Mouse (Mus musculus): ENCODE data around the gene Olfr522. TPM values are rescaled to one million over a fixed set of nuclear protein-coding genes. Genes with fewer than 3 reads are reported as not detected.

The Olfr522 gene
- polyA plus RNA-seq, 1 experiment: not detected

DNA sequence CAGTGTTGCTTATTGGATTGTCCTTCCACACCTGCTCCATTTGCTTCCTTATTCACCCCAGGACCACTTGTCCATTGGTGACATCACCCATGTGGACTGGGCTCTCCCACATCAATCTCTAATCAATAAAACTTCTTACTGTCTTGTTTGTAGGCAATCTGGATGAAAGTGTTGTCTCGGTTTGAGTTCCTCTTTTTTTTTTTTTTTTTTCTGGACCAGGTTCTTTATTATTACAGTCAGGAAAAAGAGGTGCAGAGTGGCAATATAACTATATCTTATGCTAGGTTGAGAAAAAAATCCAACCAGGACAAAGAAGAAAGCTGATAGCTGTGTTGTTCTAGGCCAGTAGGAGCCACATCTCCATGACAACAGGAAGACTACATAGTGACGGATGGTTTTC is 16.1 kb upstream of the Olfr522 start:
- TF ChIP-seq POLR2A (IDR thresholded peaks at IDR 0.05; ENCODE audit: borderline replicate concordance, control insufficient read depth, low read depth, low read length) (no peak), CTCF (IDR thresholded peaks at IDR 0.05; ENCODE audit: control insufficient read depth, insufficient read depth, low read length) (no peak)
- no peak overlapping the region for H3K4me3 ChIP-seq (replicated peaks; ENCODE audit: control insufficient read depth, low read depth, low read length)
- no peak overlapping the region for H3K27ac ChIP-seq (ENCODE audit: control insufficient read depth, insufficient read depth, low read depth, low read length, poor library complexity)
- 42% methylated on average over 2 of the region's 2 CpGs for WGBS
- no peaks in the 10 kb centered on the region for H3K4me1 ChIP-seq (ENCODE audit: control insufficient read depth, insufficient read depth, low read length)

DNA sequence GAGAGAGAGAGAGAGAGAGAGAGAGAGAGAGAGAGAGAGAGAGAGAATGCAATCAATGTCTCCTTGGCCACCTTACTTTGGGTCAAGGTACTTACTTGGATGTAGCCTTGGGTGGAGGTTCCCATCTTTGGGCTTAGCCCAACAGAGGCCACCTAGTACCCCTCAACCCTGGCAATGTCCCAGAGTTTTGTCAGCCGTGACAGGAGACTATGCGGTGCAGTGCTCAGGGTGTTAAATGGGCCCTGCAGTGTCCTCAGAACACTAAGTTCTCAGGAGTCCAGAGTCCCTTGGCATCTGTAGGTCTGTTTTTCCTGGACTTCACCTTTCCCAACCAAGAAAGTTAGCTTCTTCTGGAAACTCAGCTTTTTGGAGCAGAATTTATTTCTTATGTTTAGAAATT is 14.6 kb upstream of the Olfr522 start:
- WGBS: 78% methylated on average over 2 of the region's 2 CpGs
- H3K4me3 ChIP-seq (replicated peaks; ENCODE audit: control insufficient read depth, low read depth, low read length): no peak overlapping the region
- H3K4me1 ChIP-seq (ENCODE audit: control insufficient read depth, insufficient read depth, low read length): no peaks in the 10 kb centered on the region
- H3K27ac ChIP-seq (ENCODE audit: control insufficient read depth, insufficient read depth, low read depth, low read length, poor library complexity): no peak overlapping the region
- TF ChIP-seq CTCF (IDR thresholded peaks at IDR 0.05; ENCODE audit: control insufficient read depth, insufficient read depth, low read length): no peak
- no peak for TF ChIP-seq POLR2A (IDR thresholded peaks at IDR 0.05; ENCODE audit: borderline replicate concordance, control insufficient read depth, low read depth, low read length)

DNA sequence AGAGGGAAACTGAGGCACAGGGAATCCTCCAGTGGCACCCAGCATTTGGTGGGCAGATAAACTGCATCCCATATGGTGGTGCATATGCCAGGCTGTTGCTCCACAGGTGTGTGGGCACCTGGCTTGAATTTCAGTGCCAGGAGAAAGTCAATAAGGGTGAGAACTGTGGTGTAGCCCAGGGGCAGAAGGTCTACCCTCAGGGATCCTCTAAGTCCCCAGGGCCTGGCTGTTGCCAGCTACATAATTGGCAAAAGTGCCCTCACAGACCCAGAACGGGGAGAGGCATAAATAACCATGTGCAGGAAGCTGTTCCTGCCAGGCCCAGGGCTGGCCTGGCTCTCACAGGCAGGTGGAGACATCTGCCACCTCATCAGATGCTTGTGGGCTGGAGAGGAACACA is 8.4 kb upstream of the Olfr522 start, which contains the start of gene Olfr523:
Gene Olfr523, plus strand, starts transcription at position 282 of the 400 bp plus-strand sequence.
- Histone ChIP-seq H3K4me1 (ENCODE audit: control insufficient read depth, insufficient read depth, low read length) (no peaks in the 10 kb centered on the region), H3K27ac (ENCODE audit: control insufficient read depth, insufficient read depth, low read depth, low read length, poor library complexity) (no peak within 1 kb of the TSS), H3K4me3 (replicated peaks; ENCODE audit: control insufficient read depth, low read depth, low read length) (no peak within 1 kb of the TSS)
- TF ChIP-seq CTCF (IDR thresholded peaks at IDR 0.05; ENCODE audit: control insufficient read depth, insufficient read depth, low read length): no peak
- TF ChIP-seq POLR2A (IDR thresholded peaks at IDR 0.05; ENCODE audit: borderline replicate concordance, control insufficient read depth, low read depth, low read length): no peak
- whole genome bisulfite sequencing: 19% methylated on average over 1 of the region's 1 CpGs

DNA sequence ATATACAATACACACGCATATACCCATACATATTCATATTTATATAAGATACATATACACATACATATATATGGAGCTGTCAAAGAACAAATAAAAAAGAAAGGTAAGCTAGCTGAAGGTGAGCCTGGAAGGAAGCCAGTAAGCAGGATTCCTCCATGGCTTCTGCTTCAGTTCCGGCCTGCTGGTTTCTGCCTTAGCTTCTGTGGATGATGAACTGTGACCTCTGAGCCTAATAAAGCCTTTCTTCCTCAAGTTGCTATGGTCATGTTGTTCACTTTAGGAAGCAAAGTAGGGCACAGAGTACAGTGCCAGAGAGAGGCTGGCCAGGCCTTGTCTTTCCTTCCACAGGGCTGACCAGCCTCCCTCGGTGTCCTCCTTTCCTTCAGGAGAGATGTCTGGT is 6.3 kb upstream of the Olfr522 start:
- WGBS: 85% methylated on average over 3 of the region's 3 CpGs
- Histone ChIP-seq H3K27ac (ENCODE audit: control insufficient read depth, insufficient read depth, low read depth, low read length, poor library complexity) (no peak overlapping the region), H3K4me1 (ENCODE audit: control insufficient read depth, insufficient read depth, low read length) (no peaks in the 10 kb centered on the region), H3K4me3 (replicated peaks; ENCODE audit: control insufficient read depth, low read depth, low read length) (no peak overlapping the region)
- TF ChIP-seq POLR2A (IDR thresholded peaks at IDR 0.05; ENCODE audit: borderline replicate concordance, control insufficient read depth, low read depth, low read length) (no peak), CTCF (IDR thresholded peaks at IDR 0.05; ENCODE audit: control insufficient read depth, insufficient read depth, low read length) (no peak)

DNA sequence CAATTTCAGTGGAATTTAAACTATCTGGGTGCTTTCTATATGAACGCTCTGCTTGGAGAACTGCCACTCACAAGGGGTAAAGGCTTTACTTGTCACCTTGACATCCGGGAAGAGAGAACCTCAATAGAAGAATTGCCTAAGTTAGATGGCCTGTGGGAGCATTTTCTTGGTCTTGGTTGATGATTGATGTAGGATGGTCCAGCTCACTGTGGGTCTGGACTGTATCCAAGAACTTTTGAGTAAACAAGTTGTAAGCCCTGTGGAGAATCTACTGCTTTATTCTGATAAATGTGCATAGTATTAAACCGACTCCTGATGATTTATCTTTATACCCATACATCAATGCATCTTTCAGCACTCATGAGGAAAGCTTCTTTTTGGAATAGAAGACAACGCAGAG is 4.8 kb upstream of the Olfr522 start:
- Histone ChIP-seq H3K4me1 (ENCODE audit: control insufficient read depth, insufficient read depth, low read length) (no peaks in the 10 kb centered on the region), H3K27ac (ENCODE audit: control insufficient read depth, insufficient read depth, low read depth, low read length, poor library complexity) (no peak overlapping the region), H3K4me3 (replicated peaks; ENCODE audit: control insufficient read depth, low read depth, low read length) (no peak overlapping the region)
- WGBS: 71% methylated on average over 4 of the region's 4 CpGs
- TF ChIP-seq CTCF (IDR thresholded peaks at IDR 0.05; ENCODE audit: control insufficient read depth, insufficient read depth, low read length) (no peak), POLR2A (IDR thresholded peaks at IDR 0.05; ENCODE audit: borderline replicate concordance, control insufficient read depth, low read depth, low read length) (no peak)

DNA sequence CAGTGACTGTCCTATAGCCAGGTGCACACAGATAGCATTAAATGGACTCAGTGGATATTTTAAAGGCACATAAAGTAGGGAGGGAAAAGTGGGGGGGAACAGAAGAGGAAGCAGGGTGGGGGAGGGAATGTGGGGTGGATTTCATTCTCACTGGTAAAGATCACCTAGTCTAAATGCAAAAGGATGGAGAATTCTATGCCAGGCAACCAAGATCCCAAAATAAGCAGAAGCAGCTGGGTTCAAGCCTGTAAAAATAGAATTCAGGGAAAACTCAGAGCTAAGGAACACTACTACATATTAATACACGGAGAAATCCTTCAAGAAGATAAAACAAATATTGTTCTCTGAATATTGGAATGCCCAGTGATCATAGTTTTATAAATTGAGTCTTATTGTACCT is 3.4 kb upstream of the Olfr522 start:
- H3K4me1 ChIP-seq (ENCODE audit: control insufficient read depth, insufficient read depth, low read length): no peaks in the 10 kb centered on the region
- no peak overlapping the region for H3K27ac ChIP-seq (ENCODE audit: control insufficient read depth, insufficient read depth, low read depth, low read length, poor library complexity)
- no peak overlapping the region for H3K4me3 ChIP-seq (replicated peaks; ENCODE audit: control insufficient read depth, low read depth, low read length)
- TF ChIP-seq CTCF (IDR thresholded peaks at IDR 0.05; ENCODE audit: control insufficient read depth, insufficient read depth, low read length): no peak
- TF ChIP-seq POLR2A (IDR thresholded peaks at IDR 0.05; ENCODE audit: borderline replicate concordance, control insufficient read depth, low read depth, low read length): no peak
- WGBS: 64% methylated on average over 1 of the region's 1 CpGs

DNA sequence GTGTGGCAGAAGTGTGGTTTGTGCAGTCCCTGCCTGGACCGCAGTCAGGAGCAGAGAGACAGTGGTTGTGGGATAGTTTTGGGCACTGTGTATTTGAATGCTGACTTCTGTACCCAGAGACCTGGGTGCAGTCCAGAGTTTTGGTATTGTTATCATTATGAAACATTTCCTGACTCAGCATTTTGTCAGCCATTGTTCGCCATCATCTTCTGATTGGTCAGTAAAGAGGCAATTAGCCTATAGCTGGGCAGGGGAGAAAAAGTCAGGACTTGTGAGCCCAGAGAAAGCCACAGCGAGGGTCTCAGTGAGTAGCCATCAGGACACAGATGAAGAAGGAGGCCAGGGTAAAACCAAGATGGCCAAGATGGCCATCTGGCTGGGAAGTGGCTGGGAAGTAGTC is 4.2 kb downstream of the Olfr522 start:
- no peak for TF ChIP-seq CTCF (IDR thresholded peaks at IDR 0.05; ENCODE audit: control insufficient read depth, insufficient read depth, low read length)
- no peak for TF ChIP-seq POLR2A (IDR thresholded peaks at IDR 0.05; ENCODE audit: borderline replicate concordance, control insufficient read depth, low read depth, low read length)
- H3K4me1 ChIP-seq (ENCODE audit: control insufficient read depth, insufficient read depth, low read length): no peaks in the 10 kb centered on the region
- no peak overlapping the region for H3K27ac ChIP-seq (ENCODE audit: control insufficient read depth, insufficient read depth, low read depth, low read length, poor library complexity)
- WGBS: 62% methylated on average over 3 of the region's 3 CpGs
- H3K4me3 ChIP-seq (replicated peaks; ENCODE audit: control insufficient read depth, low read depth, low read length): no peak overlapping the region

DNA sequence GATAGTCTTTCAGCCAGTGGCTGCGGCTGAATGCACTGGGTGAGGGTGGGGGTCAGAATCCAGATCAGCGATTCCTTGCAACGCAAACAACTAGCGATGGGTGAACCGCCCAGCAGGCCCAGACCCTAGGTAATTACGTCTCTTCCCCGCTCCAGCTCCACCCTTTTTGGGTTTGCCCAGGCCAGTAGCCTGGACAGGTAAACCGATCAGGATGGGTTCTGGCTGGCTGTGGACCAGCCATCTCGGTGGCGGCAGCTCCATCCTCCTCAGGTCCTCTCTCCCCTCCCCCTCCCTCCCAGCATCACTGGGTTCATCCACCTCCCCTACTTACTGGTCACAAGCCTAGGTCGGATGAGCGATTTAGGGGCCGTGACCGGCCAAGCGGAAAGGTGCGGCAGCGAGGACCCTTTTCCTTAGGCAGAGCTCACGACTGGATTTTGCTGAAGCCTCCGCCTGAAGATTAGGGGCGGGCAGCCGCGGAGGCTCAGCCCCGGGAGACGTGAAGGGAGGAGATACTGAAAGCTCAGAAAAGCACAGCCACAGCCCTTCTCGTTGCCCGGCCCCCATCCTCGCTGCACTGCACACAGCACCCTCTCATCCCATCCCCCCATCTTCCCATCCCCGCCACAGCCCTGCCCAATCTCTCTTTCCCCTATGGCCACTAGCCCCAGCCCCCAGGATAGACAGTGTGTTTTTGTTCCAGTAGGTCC is 10.2 kb downstream of the Olfr522 start, which contains the start of gene Sprn:
Gene Sprn, minus strand, starts transcription at position 660 of the 710 bp plus-strand sequence.
- no peak for TF ChIP-seq POLR2A (IDR thresholded peaks at IDR 0.05; ENCODE audit: borderline replicate concordance, control insufficient read depth, low read depth, low read length)
- TF ChIP-seq CTCF (IDR thresholded peaks at IDR 0.05; ENCODE audit: control insufficient read depth, insufficient read depth, low read length): no peak
- WGBS: 14% methylated on average over 28 of the region's 28 CpGs
- H3K4me3 ChIP-seq (replicated peaks; ENCODE audit: control insufficient read depth, low read depth, low read length): no peak within 1 kb of the TSS
- H3K27ac ChIP-seq (ENCODE audit: control insufficient read depth, insufficient read depth, low read depth, low read length, poor library complexity): no peak within 1 kb of the TSS; the same call in 1 of the 2 replicates
- no peaks in the 10 kb centered on the region for H3K4me1 ChIP-seq (ENCODE audit: control insufficient read depth, insufficient read depth, low read length)

All from bone marrow, adult 2 months (tissue).